Mouse (Mus musculus) mammary gland, adult 2 months (tissue): ENCODE results near the gene Exoc6. TPM values are rescaled to one million over a fixed set of nuclear protein-coding genes. Genes with fewer than 3 reads are reported as not detected.

Source experiments
- polyA plus RNA-seq: library from polyadenylated mRNA; depleted of rRNA; stranded (reverse); fragments of >200 nt; gene quantifications from 2 replicates; pipeline ENCODE4 v1.2.3, GENCODE M21; 2012; ENCODE audit warnings: low replicate concordance; rRNA removed

The Exoc6 gene
- 6.1 and 14.1 TPM in 2 replicates for polyA plus RNA-seq

DNA sequence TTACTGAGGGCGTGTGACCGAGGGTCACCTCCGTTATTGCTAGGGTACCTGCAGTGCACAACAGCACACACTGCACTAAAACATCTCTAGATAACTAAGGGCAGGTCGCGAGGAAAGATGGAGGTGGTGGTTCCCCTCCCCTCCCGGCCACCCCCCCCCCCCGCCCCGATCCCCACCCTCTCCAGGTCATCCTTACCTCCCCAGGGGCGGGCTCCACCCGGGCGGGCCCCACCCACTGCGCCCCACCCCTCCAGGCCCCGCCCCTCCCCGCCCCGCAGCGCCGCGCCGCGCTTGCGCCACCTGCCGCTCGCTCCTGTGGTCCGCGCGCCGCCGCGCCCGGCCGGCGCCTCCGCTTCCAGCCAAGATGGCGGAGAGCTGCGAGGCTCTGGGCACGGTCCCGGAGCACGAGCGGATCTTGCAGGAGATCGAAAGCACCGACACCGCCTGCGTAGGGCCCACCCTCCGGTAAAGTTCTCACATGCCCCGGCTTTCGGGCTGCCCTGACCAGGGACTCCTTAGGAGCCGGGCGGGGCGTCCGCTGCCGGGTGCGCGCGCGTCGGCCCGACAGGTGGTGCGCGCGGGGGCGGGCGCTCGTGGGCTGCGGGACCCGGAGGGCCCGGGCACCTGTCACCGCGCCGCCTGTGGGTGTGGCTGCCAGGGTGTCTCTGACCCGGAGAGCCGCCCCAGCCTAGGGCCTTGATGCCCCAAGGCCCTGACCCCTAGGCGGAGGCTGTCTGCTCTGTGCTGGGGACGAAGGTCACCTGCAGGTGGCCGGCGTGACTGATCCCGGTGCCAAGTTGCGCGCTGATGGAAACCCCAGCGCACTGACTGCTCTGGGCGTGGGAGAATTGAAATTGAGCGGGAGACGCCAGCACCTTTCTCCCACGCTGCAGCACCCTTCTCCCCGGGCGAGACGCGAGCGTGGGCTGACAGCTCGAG lies at the start of gene Exoc6:
Gene Exoc6 (plus strand): TSS at position 318 of the 939 bp plus-strand sequence.

DNA sequence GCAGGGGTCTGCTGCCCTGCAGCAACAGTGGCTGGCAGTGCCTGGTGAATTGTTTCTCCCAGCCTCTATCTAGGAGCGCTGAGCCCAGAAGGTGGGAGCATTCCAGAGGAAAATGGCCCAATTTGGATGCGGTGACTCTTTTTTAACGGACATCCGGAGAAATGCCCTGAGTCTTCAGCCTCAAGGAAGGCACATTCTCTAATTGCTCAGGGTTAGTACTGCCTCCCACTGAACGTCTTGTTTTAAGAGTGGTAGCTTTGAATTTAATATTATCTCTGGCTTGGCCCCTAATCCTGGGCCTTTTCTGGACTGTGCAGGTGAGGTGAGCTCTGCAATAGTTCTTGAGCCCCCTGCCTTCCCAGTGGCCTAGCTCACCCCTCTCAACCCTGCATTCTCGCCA lies 135.1 kb downstream of the Exoc6 start, which contains the start of gene Cyp26c1:
Gene Cyp26c1 (plus strand): TSS at position 301 of the 400 bp plus-strand sequence.

GRCm38 (mm10) chr19:37697651-37698272 lies 147.5 kb downstream of the Exoc6 start, which contains the start of gene Cyp26a1:
Cyp26a1 (plus strand) TSS chr19:37697798.

Other genes starting within 250 kb of the Exoc6 start
- 15.1 and 52.9 TPM in 2 replicates for gene Ide, start 212.6 kb upstream of the Exoc6 start, polyA plus RNA-seq
- gene Kif11, start 174.0 kb upstream of the Exoc6 start, polyA plus RNA-seq = 0.54 and 1.1 TPM in 2 replicates
- 7.6 and 65.5 TPM in 2 replicates for gene Hhex, start 115.6 kb upstream of the Exoc6 start, polyA plus RNA-seq
- gene Cyp26c1, start 135.2 kb downstream of the Exoc6 start, polyA plus RNA-seq = not detected in 2 replicates
- gene Cyp26a1, start 147.4 kb downstream of the Exoc6 start, polyA plus RNA-seq = 0.10 and 0.47 TPM in 2 replicates